In genomic region chr7:4122783-4123182, GRCm38 (mm10) we compare ENCODE assay signal across 16 mouse cellular contexts. TPM values are rescaled to one million over a fixed set of nuclear protein-coding genes. Genes with fewer than 3 reads are reported as not detected.
DNase-seq lines count a peak whose midpoint lies in the region; ATAC-seq and TF ChIP-seq lines count a peak whose summit lies in the region.
"Had no signal": no experiment of that assay in that cellular context is flagged by ENCODE, and none has a peak within 500 bp of the region (broad histone marks: within the 10 kb centered on the region; RNA-seq: fewer than 3 reads in every experiment).

No protein-coding gene starts in this region.

- no peak for DNase-seq in neural tube, embryonic 11.5 days (ENCODE audit: low spot score)
- DNase-seq in neural tube, embryonic 10.5 days (ENCODE audit: extremely low spot score, low spot score): no peak
- DNase-seq in hindbrain, postnatal 0 days (ENCODE audit: low spot score): no peak
- no peak for DNase-seq in urinary bladder, adult 18-20 months (ENCODE audit: low spot score in 2 of 2)
- no peak for DNase-seq in ovary, postnatal 36 days (ENCODE audit: low spot score)
- no peak for DNase-seq in urinary bladder, postnatal 25 days (ENCODE audit: low spot score)
- DNase-seq: adrenal gland, postnatal 25 days; cerebellum, adult 11 months; heart, adult 2 months; liver, postnatal 0 days; thymus, postnatal 14 days had no signal

- no peaks in the 10 kb centered on the region for H3K27me3 ChIP-seq in neural tube, embryonic 11.5 days (ENCODE audit: control insufficient read depth, insufficient read depth, low read length)
- H3K27me3 ChIP-seq in forebrain, embryonic 13.5 days: no peaks in the 10 kb centered on the region
- H3K27me3 ChIP-seq in hindbrain, postnatal 0 days (ENCODE audit: insufficient read depth, low read length): no peaks in the 10 kb centered on the region
- no peaks in the 10 kb centered on the region for H3K27me3 ChIP-seq in neural tube, embryonic 15.5 days (replicated peaks)

- no peak overlapping the region for H3K9ac ChIP-seq in neural tube, embryonic 11.5 days (ENCODE audit: low read length)
- H3K9ac ChIP-seq in forebrain, embryonic 13.5 days: peak overlapping the region; percentile 94
- 0 out of 2 replicates have a peak overlapping the region, but pooled peaks have one; percentile 94 for H3K9ac ChIP-seq in hindbrain, postnatal 0 days (replicated peaks; ENCODE audit: low read length)
- no peak overlapping the region for H3K9ac ChIP-seq in neural tube, embryonic 15.5 days (replicated peaks)
- H3K9ac ChIP-seq: embryonic facial prominence, embryonic 13.5 days; kidney, embryonic 15.5 days; liver, postnatal 0 days had no signal

- 83% methylated on average over 10 of the region's 10 CpGs for WGBS in neural tube, embryonic 11.5 days
- 57% methylated on average over 10 of the region's 10 CpGs for whole genome bisulfite sequencing in forebrain, embryonic 13.5 days
- 45% methylated on average over 10 of the region's 10 CpGs for WGBS in hindbrain, postnatal 0 days
- 70% methylated on average over 10 of the region's 10 CpGs for WGBS in neural tube, embryonic 15.5 days

- H3K27ac ChIP-seq in neural tube, embryonic 11.5 days (ENCODE audit: low read depth, low read length): peak overlapping the region; percentile 72
- H3K27ac ChIP-seq in forebrain, embryonic 13.5 days: peak overlapping the region; percentile 96
- peak overlapping the region; percentile 89 for H3K27ac ChIP-seq in hindbrain, postnatal 0 days
- peak overlapping the region; percentile 88 for H3K27ac ChIP-seq in neural tube, embryonic 15.5 days (replicated peaks)
- H3K27ac ChIP-seq: embryonic facial prominence, embryonic 13.5 days; heart, adult 2 months; kidney, embryonic 15.5 days had no signal

- H3K4me2 ChIP-seq in neural tube, embryonic 11.5 days (ENCODE audit: low read depth): peak overlapping the region; percentile 31
- peak overlapping the region; percentile 77 for H3K4me2 ChIP-seq in forebrain, embryonic 13.5 days
- H3K4me2 ChIP-seq in hindbrain, postnatal 0 days (ENCODE audit: low read depth, low read length): peak overlapping the region; percentile 67
- H3K4me2 ChIP-seq in neural tube, embryonic 15.5 days: peak overlapping the region; percentile 66
- H3K4me2 ChIP-seq: embryonic facial prominence, embryonic 13.5 days; kidney, embryonic 15.5 days had no signal

- H3K9me3 ChIP-seq in neural tube, embryonic 11.5 days (ENCODE audit: control insufficient read depth, low read length): no peaks in the 10 kb centered on the region
- no peaks in the 10 kb centered on the region for H3K9me3 ChIP-seq in forebrain, embryonic 13.5 days (replicated peaks)
- H3K9me3 ChIP-seq in hindbrain, postnatal 0 days (ENCODE audit: low read length): no peaks in the 10 kb centered on the region
- H3K9me3 ChIP-seq in neural tube, embryonic 15.5 days (replicated peaks): no peaks in the 10 kb centered on the region
- H3K9me3 ChIP-seq: embryonic facial prominence, embryonic 13.5 days; kidney, embryonic 15.5 days had no signal

- H3K36me3 ChIP-seq in neural tube, embryonic 11.5 days (ENCODE audit: control insufficient read depth, insufficient read depth, low read length): peaks cover 2% of the 10 kb centered on the region; the same call in 1 of the 2 replicates
- H3K36me3 ChIP-seq in forebrain, embryonic 13.5 days (ENCODE audit: poor library complexity, severe bottlenecking): peaks cover 26% of the 10 kb centered on the region
- no peaks in the 10 kb centered on the region; the same call in 1 of the 2 replicates for H3K36me3 ChIP-seq in hindbrain, postnatal 0 days (ENCODE audit: insufficient read depth, low read length)
- H3K36me3 ChIP-seq in neural tube, embryonic 15.5 days: no peaks in the 10 kb centered on the region
- H3K36me3 ChIP-seq: embryonic facial prominence, embryonic 13.5 days; kidney, embryonic 15.5 days had no signal

- no peak for ATAC-seq in neural tube, embryonic 11.5 days (ENCODE audit: insufficient read depth, low FRiP score, low TSS enrichment)
- no peak for ATAC-seq in forebrain, embryonic 13.5 days
- no peak for ATAC-seq in hindbrain, postnatal 0 days
- no peak for ATAC-seq in neural tube, embryonic 15.5 days (ENCODE audit: low FRiP score)
- ATAC-seq: liver, postnatal 0 days had no signal

- H3K4me3 ChIP-seq in neural tube, embryonic 11.5 days (ENCODE audit: low read depth, low read length): no peak overlapping the region
- peak overlapping the region; percentile 81 for H3K4me3 ChIP-seq in forebrain, embryonic 13.5 days
- no peak overlapping the region for H3K4me3 ChIP-seq in hindbrain, postnatal 0 days (ENCODE audit: low read length)
- H3K4me3 ChIP-seq in neural tube, embryonic 15.5 days (replicated peaks): peak overlapping the region; percentile 10; the same call in 1 of the 2 replicates
- H3K4me3 ChIP-seq: embryonic facial prominence, embryonic 13.5 days; heart, adult 2 months; kidney, embryonic 15.5 days had no signal

- peaks cover 19% of the 10 kb centered on the region for H3K4me1 ChIP-seq in neural tube, embryonic 11.5 days (ENCODE audit: control insufficient read depth, insufficient read depth, low read length)
- H3K4me1 ChIP-seq in forebrain, embryonic 13.5 days: peaks cover 72% of the 10 kb centered on the region
- peaks cover 26% of the 10 kb centered on the region for H3K4me1 ChIP-seq in hindbrain, postnatal 0 days (ENCODE audit: insufficient read depth, low read length)
- H3K4me1 ChIP-seq in neural tube, embryonic 15.5 days: peaks cover 55% of the 10 kb centered on the region

- TF ChIP-seq CTCF in hindbrain, postnatal 0 days (IDR thresholded peaks at IDR 0.05; ENCODE audit: low read depth): no peak

RNA-seq across cellular contexts. Expression of gene Ttyh1, which starts 3.6 kb away (rescaled TPM):
- polyA plus RNA-seq in neural tube, embryonic 11.5 days (2014; fragmentation: Nextera tagmentation; extraction: Ambion mirVana): 46.1 and 48.8 TPM in 2 replicates
- 121 and 149 TPM in 2 replicates for polyA plus RNA-seq in forebrain, embryonic 13.5 days (2015; fragmentation: Nextera tagmentation; extraction: Ambion mirVana)
- total RNA-seq in hindbrain, postnatal 0 days (2014; rRNA removed): 819 and 1,009 TPM in 2 replicates
- 249 and 272 TPM in 2 replicates for polyA plus RNA-seq in hindbrain, postnatal 0 days (2015; fragmentation: Nextera tagmentation; extraction: Ambion mirVana)
- 127 and 155 TPM in 2 replicates for polyA plus RNA-seq in neural tube, embryonic 15.5 days (2015; fragmentation: Nextera tagmentation; extraction: Ambion mirVana)

RNA-seq across cellular contexts. Expression of gene Leng8, which starts 14.1 kb away (rescaled TPM):
- polyA plus RNA-seq in neural tube, embryonic 11.5 days (2014; fragmentation: Nextera tagmentation; extraction: Ambion mirVana): 50.3 and 58.0 TPM in 2 replicates
- polyA plus RNA-seq in forebrain, embryonic 13.5 days (2015; fragmentation: Nextera tagmentation; extraction: Ambion mirVana): 61.3 and 71.1 TPM in 2 replicates
- 183 and 264 TPM in 2 replicates for total RNA-seq in hindbrain, postnatal 0 days (2014; rRNA removed)
- polyA plus RNA-seq in hindbrain, postnatal 0 days (2015; fragmentation: Nextera tagmentation; extraction: Ambion mirVana): 49.1 and 50.8 TPM in 2 replicates
- 71.3 and 77.4 TPM in 2 replicates for polyA plus RNA-seq in neural tube, embryonic 15.5 days (2015; fragmentation: Nextera tagmentation; extraction: Ambion mirVana)

RNA-seq across cellular contexts. Expression of gene Leng9, which starts 27.4 kb away (rescaled TPM):
- polyA plus RNA-seq in neural tube, embryonic 11.5 days (2014; fragmentation: Nextera tagmentation; extraction: Ambion mirVana): 1.5 and 2.2 TPM in 2 replicates
- 3.5 and 3.9 TPM in 2 replicates for polyA plus RNA-seq in forebrain, embryonic 13.5 days (2015; fragmentation: Nextera tagmentation; extraction: Ambion mirVana)
- total RNA-seq in hindbrain, postnatal 0 days (2014; rRNA removed): 4.2 and 4.4 TPM in 2 replicates
- polyA plus RNA-seq in hindbrain, postnatal 0 days (2015; fragmentation: Nextera tagmentation; extraction: Ambion mirVana): 4.2 and 5.4 TPM in 2 replicates
- polyA plus RNA-seq in neural tube, embryonic 15.5 days (2015; fragmentation: Nextera tagmentation; extraction: Ambion mirVana): 6.6 TPM in 2 replicates

RNA-seq across cellular contexts. Expression of gene Cdc42ep5, which starts 41.9 kb away (rescaled TPM):
- polyA plus RNA-seq in neural tube, embryonic 11.5 days (2014; fragmentation: Nextera tagmentation; extraction: Ambion mirVana): 18.7 and 19.8 TPM in 2 replicates
- polyA plus RNA-seq in forebrain, embryonic 13.5 days (2015; fragmentation: Nextera tagmentation; extraction: Ambion mirVana): 5.1 and 5.2 TPM in 2 replicates
- 8.5 and 15.9 TPM in 2 replicates for total RNA-seq in hindbrain, postnatal 0 days (2014; rRNA removed)
- 11.7 and 12.0 TPM in 2 replicates for polyA plus RNA-seq in hindbrain, postnatal 0 days (2015; fragmentation: Nextera tagmentation; extraction: Ambion mirVana)
- 7.9 and 15.5 TPM in 2 replicates for polyA plus RNA-seq in neural tube, embryonic 15.5 days (2015; fragmentation: Nextera tagmentation; extraction: Ambion mirVana)
- total RNA-seq: megakaryocyte progenitor cell, adult 5-6 weeks had no signal

RNA-seq across cellular contexts. Expression of gene Lair1, which starts 59.8 kb away (rescaled TPM):
- polyA plus RNA-seq in neural tube, embryonic 11.5 days (2014; fragmentation: Nextera tagmentation; extraction: Ambion mirVana): 0.89 and 1.2 TPM in 2 replicates
- polyA plus RNA-seq in forebrain, embryonic 13.5 days (2015; fragmentation: Nextera tagmentation; extraction: Ambion mirVana): 1.9 and 2.5 TPM in 2 replicates
- total RNA-seq in hindbrain, postnatal 0 days (2014; rRNA removed): 6.2 and 8.6 TPM in 2 replicates
- polyA plus RNA-seq in hindbrain, postnatal 0 days (2015; fragmentation: Nextera tagmentation; extraction: Ambion mirVana): 3.4 and 4.0 TPM in 2 replicates
- 3.5 and 4.6 TPM in 2 replicates for polyA plus RNA-seq in neural tube, embryonic 15.5 days (2015; fragmentation: Nextera tagmentation; extraction: Ambion mirVana)

Comparison
In these comparisons a context has a peak if more than half of its experiments do, and no peak if none do; other contexts are left out.
1. H3K4me3 ChIP-seq: peak in forebrain, embryonic 13.5 days (single experiment) and neural tube, embryonic 15.5 days (single experiment); none in neural tube, embryonic 11.5 days (single experiment) and hindbrain, postnatal 0 days (single experiment).
2. H3K9ac ChIP-seq: peak in forebrain, embryonic 13.5 days (single experiment) and hindbrain, postnatal 0 days (single experiment); none in neural tube, embryonic 11.5 days (single experiment) and neural tube, embryonic 15.5 days (single experiment).
3. Peak in every context shown above with its lines, with median percentiles within 50 percentile points of each other: H3K27ac ChIP-seq and H3K4me2 ChIP-seq.